33 mouse cellular contexts compared by ENCODE assay signal in the genomic region with DNA sequence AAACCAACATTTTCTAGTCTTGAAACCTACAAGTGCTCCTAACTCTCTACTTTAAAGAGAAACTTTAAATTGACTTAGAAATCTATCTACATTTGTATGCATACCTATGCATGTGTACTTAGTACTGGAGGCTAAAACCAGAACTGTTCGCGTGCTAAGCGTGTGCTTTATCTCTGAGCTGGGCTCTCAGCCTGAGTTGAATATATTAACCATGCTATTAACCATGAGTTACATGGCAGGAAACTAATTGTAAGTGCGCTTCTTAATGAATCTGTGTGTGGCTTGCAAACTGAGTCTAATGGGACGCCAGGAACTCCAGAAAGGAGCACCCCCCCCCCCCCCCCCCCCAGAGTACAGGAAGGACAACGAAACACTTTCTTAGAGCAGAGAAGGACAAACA. TPM values are rescaled to one million over a fixed set of nuclear protein-coding genes. Genes with fewer than 3 reads are reported as not detected.
DNase-seq lines count a peak whose midpoint lies in the region; ATAC-seq lines count a peak whose summit lies in the region.
"Had no signal": no experiment of that assay in that cellular context is flagged by ENCODE, and none has a peak within 500 bp of the region (broad histone marks: within the 10 kb centered on the region; RNA-seq: fewer than 3 reads in every experiment).

No protein-coding gene starts in this region.

- no peak overlapping the region for H3K4me2 ChIP-seq in forebrain, embryonic 13.5 days
- H3K4me2 ChIP-seq in forebrain, embryonic 16.5 days (ENCODE audit: low read length), result no peak overlapping the region
- H3K4me2 ChIP-seq in forebrain, embryonic 11.5 days (ENCODE audit: low read depth, low read length, severe bottlenecking), result no peak overlapping the region
- H3K4me2 ChIP-seq: embryonic facial prominence, embryonic 12.5 days; hindbrain, embryonic 13.5 days; intestine, embryonic 15.5 days had no signal

- no peaks in the 10 kb centered on the region for H3K9me3 ChIP-seq in forebrain, embryonic 13.5 days (replicated peaks)
- no peaks in the 10 kb centered on the region for H3K9me3 ChIP-seq in forebrain, embryonic 10.5 days
- no peaks in the 10 kb centered on the region for H3K9me3 ChIP-seq in forebrain, embryonic 16.5 days (ENCODE audit: control insufficient read depth, low read length)
- no peaks in the 10 kb centered on the region for H3K9me3 ChIP-seq in forebrain, embryonic 11.5 days (ENCODE audit: control insufficient read depth, low read length)
- H3K9me3 ChIP-seq in limb, embryonic 10.5 days (replicated peaks), result no peaks in the 10 kb centered on the region
- H3K9me3 ChIP-seq: embryonic facial prominence, embryonic 12.5 days; G1E; heart, embryonic 10.5 days; hindbrain, embryonic 10.5 days; hindbrain, embryonic 13.5 days; intestine, embryonic 15.5 days had no signal

- ATAC-seq in forebrain, embryonic 13.5 days, result peak; percentile 62
- ATAC-seq in forebrain, embryonic 16.5 days, result peak; percentile 52; the same call in 1 of the 2 replicates
- ATAC-seq in forebrain, embryonic 11.5 days (replicated peaks; ENCODE audit: low FRiP score), result no peak
- ATAC-seq: hindbrain, embryonic 16.5 days; intestine, embryonic 15.5 days; Patski had no signal

- no peak overlapping the region for H3K4me3 ChIP-seq in forebrain, embryonic 13.5 days
- H3K4me3 ChIP-seq in forebrain, embryonic 10.5 days, result no peak overlapping the region
- no peak overlapping the region for H3K4me3 ChIP-seq in forebrain, embryonic 16.5 days (replicated peaks; ENCODE audit: low read length)
- no peak overlapping the region for H3K4me3 ChIP-seq in forebrain, embryonic 11.5 days (ENCODE audit: low read depth, low read length)
- no peak overlapping the region for H3K4me3 ChIP-seq in limb, embryonic 10.5 days
- H3K4me3 ChIP-seq: embryonic facial prominence, embryonic 12.5 days; heart, adult 2 months; heart, embryonic 10.5 days; hindbrain, embryonic 10.5 days; hindbrain, embryonic 13.5 days; intestine, embryonic 15.5 days had no signal

- H3K9ac ChIP-seq in forebrain, embryonic 13.5 days, result no peak overlapping the region
- H3K9ac ChIP-seq in forebrain, embryonic 16.5 days (replicated peaks; ENCODE audit: low read depth, low read length), result no peak overlapping the region
- H3K9ac ChIP-seq in forebrain, embryonic 11.5 days (ENCODE audit: low read length), result no peak overlapping the region
- H3K9ac ChIP-seq: embryonic facial prominence, embryonic 12.5 days; hindbrain, embryonic 13.5 days; intestine, embryonic 15.5 days had no signal

- 0 out of 2 replicates have a peak, but pooled peaks cover 3% of the 10 kb centered on the region for H3K36me3 ChIP-seq in forebrain, embryonic 13.5 days (ENCODE audit: poor library complexity, severe bottlenecking)
- H3K36me3 ChIP-seq in forebrain, embryonic 10.5 days (replicated peaks), result peaks cover 30% of the 10 kb centered on the region
- no peaks in the 10 kb centered on the region for H3K36me3 ChIP-seq in forebrain, embryonic 16.5 days (ENCODE audit: control insufficient read depth, insufficient read depth)
- H3K36me3 ChIP-seq in forebrain, embryonic 11.5 days (ENCODE audit: control insufficient read depth, insufficient read depth, low read length), result no peaks in the 10 kb centered on the region
- peaks cover 37% of the 10 kb centered on the region for H3K36me3 ChIP-seq in limb, embryonic 10.5 days
- H3K36me3 ChIP-seq: G1E; hindbrain, embryonic 13.5 days; intestine, embryonic 15.5 days had no signal

- no peak for DNase-seq in forebrain, embryonic 10.5 days (ENCODE audit: extremely low spot score, low spot score)
- no peak for DNase-seq in forebrain, embryonic 11.5 days (ENCODE audit: low spot score)
- DNase-seq in limb, embryonic 10.5 days (ENCODE audit: low spot score), result no peak
- DNase-seq in lung, postnatal 36 days, result no peak
- no peak for DNase-seq in adrenal gland, adult 2 months
- DNase-seq: adrenal gland, postnatal 14 days; B cell, adult 2 months; cerebellum, adult 11-12 months; cerebellum, adult 8-10 months; cerebellum, postnatal 10 days; gastrocnemius, postnatal 10 days; gastrocnemius, postnatal 36 days; heart, adult 2 months; kidney, adult 11 months; kidney, adult 8-10 months had no signal

- peaks cover 15% of the 10 kb centered on the region; the same call in 1 of the 2 replicates for H3K4me1 ChIP-seq in forebrain, embryonic 13.5 days
- H3K4me1 ChIP-seq in forebrain, embryonic 10.5 days, result peaks cover 17% of the 10 kb centered on the region
- H3K4me1 ChIP-seq in forebrain, embryonic 16.5 days (replicated peaks; ENCODE audit: control insufficient read depth, insufficient read depth, low read length), result 0 out of 2 replicates have a peak, but pooled peaks cover 4% of the 10 kb centered on the region
- H3K4me1 ChIP-seq in forebrain, embryonic 11.5 days (replicated peaks; ENCODE audit: control insufficient read depth, insufficient read depth, low read length), result peaks cover 4% of the 10 kb centered on the region; the same call in 1 of the 2 replicates
- H3K4me1 ChIP-seq in limb, embryonic 10.5 days, result peaks cover 44% of the 10 kb centered on the region

- H3K27ac ChIP-seq in forebrain, embryonic 13.5 days, result no peak overlapping the region
- H3K27ac ChIP-seq in forebrain, embryonic 10.5 days, result no peak overlapping the region
- no peak overlapping the region for H3K27ac ChIP-seq in forebrain, embryonic 16.5 days (ENCODE audit: low read length)
- H3K27ac ChIP-seq in forebrain, embryonic 11.5 days (ENCODE audit: low read depth, low read length), result no peak overlapping the region
- peak overlapping the region; percentile 44; the same call in 1 of the 2 replicates for H3K27ac ChIP-seq in limb, embryonic 10.5 days
- H3K27ac ChIP-seq: embryonic facial prominence, embryonic 12.5 days; heart, adult 2 months; heart, embryonic 10.5 days; hindbrain, embryonic 13.5 days; intestine, embryonic 15.5 days had no signal

- no peaks in the 10 kb centered on the region for H3K27me3 ChIP-seq in forebrain, embryonic 13.5 days
- H3K27me3 ChIP-seq in forebrain, embryonic 10.5 days (ENCODE audit: poor library complexity, severe bottlenecking), result no peaks in the 10 kb centered on the region
- no peaks in the 10 kb centered on the region for H3K27me3 ChIP-seq in forebrain, embryonic 16.5 days (replicated peaks; ENCODE audit: control insufficient read depth, insufficient read depth, low read length)
- no peaks in the 10 kb centered on the region for H3K27me3 ChIP-seq in forebrain, embryonic 11.5 days (ENCODE audit: control insufficient read depth, insufficient read depth, low read length)
- H3K27me3 ChIP-seq in limb, embryonic 10.5 days (ENCODE audit: low read depth, poor library complexity, severe bottlenecking), result no peaks in the 10 kb centered on the region
- H3K27me3 ChIP-seq: CH12.LX; embryonic facial prominence, embryonic 12.5 days; hindbrain, embryonic 13.5 days; intestine, embryonic 15.5 days; Patski had no signal

- 65% methylated on average over 6 of the region's 6 CpGs for WGBS in forebrain, embryonic 13.5 days
- 92% methylated on average over 6 of the region's 6 CpGs for WGBS in forebrain, embryonic 10.5 days
- 36% methylated on average over 6 of the region's 6 CpGs for WGBS in forebrain, embryonic 16.5 days
- WGBS in forebrain, embryonic 11.5 days, result 77% methylated on average over 6 of the region's 6 CpGs
- WGBS in limb, embryonic 10.5 days, result 83% methylated on average over 6 of the region's 6 CpGs

RNA-seq across cellular contexts. Expression of gene Ttc23l, which starts 36.9 kb away (rescaled TPM):
- not detected in 2 replicates for polyA plus RNA-seq in forebrain, embryonic 13.5 days (2015; fragmentation: Nextera tagmentation; extraction: Ambion mirVana)
- not detected in 2 replicates for polyA plus RNA-seq in forebrain, embryonic 10.5 days (2016; fragmentation: Nextera tagmentation; extraction: Ambion mirVana)
- not detected in 2 replicates for polyA plus RNA-seq in forebrain, embryonic 16.5 days (2015; fragmentation: Nextera tagmentation; extraction: Ambion mirVana)
- polyA plus RNA-seq in forebrain, embryonic 11.5 days (2014; fragmentation: Nextera tagmentation; extraction: Ambion mirVana), result not detected in 2 replicates
- 0.13 TPM in 1 of 2 replicates, not detected in the other for polyA plus RNA-seq in limb, embryonic 10.5 days (2016; fragmentation: Nextera tagmentation; extraction: Ambion mirVana)
- not detected for total RNA-seq in adrenal gland, adult 2 months (2021)
- polyA plus RNA-seq in adrenal gland, adult 2 months (2012; rRNA removed), result not detected in 2 replicates
- total RNA-seq: adrenal gland, adult 18-20 months; adrenal gland, postnatal 14 days; adrenal gland, postnatal 4 days; G1E; gastrocnemius, adult 18-20 months; gastrocnemius, postnatal 10 days; gastrocnemius, postnatal 36 days; granulocyte monocyte progenitor cell, adult 5-6 weeks; heart, adult 2 months; heart, postnatal 25 days had no signal
- polyA plus RNA-seq: embryonic facial prominence, embryonic 12.5 days; G1E; heart, embryonic 10.5 days; heart, embryonic 14.5 days; heart, postnatal 0 days; hindbrain, embryonic 10.5 days; hindbrain, embryonic 13.5 days; hindbrain, embryonic 16.5 days; intestine, embryonic 15.5 days; Patski had no signal
